Mouse (Mus musculus): Measurements from ENCODE around the gene Arhgap23.

Arhgap23 gene

DNA sequence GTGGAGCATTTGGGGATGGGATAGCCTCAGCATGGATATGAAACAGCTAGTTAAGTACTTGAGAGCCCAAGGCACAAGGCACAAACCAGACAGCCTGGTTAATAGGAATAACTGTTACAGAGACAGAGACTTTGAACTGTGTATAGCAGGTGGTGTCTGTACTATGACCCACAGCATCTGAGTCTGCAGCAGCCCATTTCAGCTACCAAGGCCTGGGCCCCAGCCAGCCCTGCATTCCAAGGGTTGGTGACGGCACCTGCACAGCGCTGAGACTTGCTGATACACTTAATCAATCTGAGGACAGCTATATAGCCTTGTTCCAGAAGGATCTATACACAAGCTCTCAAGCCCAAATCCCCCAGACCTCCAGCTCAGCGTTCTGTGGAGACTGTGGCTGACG, 82.2 kb downstream of the Arhgap23 start:
- intact Hi-C loops (cut with DNase I): no loop called here

DNA sequence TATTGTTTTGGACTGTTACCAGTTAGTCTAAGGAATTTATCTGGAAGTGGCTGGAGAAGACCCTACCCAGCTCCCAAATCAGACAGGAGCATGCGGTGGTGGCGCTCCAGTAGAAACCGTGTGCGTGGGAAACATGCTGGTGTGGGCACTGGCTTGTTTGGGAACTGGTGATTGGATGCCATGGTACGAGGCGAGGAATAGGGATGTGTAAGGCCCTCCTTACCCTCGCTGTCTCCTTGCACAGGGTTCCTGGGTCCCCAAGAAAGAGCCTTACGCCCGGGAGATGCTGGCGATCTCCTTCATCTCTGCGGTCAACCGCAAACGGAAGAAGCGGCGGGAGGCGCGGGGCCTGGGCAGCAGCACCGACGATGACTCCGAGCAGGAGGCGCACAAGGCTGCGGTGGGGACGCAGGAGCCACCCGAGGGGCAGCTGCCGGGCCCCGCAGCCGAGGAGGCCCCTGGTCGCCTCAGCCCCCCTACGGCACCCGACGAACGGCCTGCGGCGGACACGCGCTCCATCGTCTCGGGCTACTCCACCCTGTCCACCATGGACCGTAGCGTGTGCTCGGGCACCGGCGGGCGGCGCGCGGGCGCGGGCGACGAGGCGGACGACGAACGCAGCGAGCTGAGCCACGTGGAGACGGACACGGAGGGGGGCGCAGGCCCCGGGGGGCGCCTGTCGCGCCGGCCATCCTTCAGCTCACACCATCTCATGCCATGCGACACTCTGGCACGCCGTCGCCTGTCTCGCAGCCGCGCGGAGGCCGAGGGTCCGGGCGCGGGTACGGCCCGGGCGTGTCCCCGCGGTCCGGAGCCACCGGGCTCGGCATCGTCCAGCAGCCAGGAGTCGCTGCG, 84.8 kb downstream of the Arhgap23 start, which contains the start of gene 4933428G20Rik:
4933428G20Rik (minus strand) TSS at position 476 of the 855 bp plus-strand sequence.
- intact Hi-C loops (cut with DNase I): no loop called here

DNA sequence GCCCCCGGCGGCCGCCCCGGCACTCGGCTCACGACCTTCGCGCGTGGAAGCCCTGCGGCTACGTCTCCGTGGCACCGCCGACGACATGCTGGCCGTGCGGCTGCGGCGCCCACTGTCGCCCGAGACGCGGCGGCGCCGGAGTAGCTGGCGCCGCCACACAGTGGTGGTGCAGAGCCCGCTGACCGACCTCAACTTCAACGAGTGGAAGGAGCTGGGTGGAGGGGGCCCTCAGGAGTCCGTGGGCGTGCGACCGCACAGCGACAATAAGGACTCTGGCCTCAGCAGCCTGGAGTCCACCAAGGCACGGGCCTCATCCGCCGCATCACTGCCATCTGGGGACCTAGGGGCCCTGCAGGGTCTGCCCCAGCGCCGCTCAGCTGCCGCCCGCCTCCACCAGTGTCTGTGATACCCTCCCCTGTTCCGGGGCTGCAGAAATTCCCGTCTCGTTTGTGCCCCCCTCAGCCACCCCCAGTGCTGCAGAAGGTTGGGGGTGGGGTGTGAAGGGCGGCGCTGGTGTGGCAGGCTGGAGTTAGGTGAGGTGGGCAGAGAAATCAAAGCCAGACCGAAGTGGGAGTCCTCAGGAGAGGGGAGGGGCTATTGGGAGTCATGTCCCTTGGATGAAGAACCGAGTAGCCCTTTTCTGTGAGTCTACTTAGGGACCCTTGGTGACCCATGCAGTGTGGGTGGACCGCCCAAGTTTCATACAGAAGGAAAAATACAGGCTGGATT, 85.6 kb downstream of the Arhgap23 start:
- intact Hi-C loops (cut with DNase I): no loop called here

DNA sequence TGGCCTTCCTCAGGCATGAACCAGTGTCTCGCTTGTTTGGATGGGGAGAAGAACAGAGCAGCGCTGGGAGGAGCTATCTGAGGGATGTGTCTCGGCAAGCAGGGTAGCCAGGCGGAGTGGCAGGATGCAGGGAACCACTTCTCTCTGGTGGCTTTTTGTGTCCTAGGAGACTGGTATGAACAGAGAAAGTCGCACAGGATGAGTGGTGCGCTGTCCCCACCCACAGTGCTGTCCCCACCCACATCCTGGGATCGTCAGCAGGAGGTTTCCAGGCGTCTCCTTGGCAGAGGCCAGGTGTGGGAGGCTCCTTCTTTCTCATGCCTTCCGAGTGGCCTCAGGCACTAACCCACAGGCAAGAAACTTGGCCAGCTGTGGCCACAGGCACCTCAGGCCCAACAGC, 87.0 kb downstream of the Arhgap23 start:
- intact Hi-C loops (cut with DNase I): no loop called here

DNA sequence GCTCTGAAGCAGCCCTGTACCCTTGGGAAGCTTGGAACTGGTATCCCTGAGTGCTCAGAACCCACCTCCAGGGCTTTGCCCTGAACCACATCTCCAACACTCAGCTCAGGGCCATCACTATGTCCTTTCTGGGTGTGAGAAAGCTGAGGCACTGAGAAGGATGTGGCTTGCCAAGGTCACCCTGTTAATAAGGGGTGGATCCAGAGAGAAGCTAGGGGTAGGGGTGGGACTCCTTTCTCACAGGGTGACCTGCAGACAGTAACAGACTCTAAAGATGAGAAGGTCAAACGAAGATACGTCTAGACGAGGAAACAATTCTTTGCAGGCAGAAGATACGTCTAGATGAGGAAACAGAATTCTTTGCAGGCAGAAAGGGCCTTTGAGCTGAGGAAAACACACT, 87.5 kb downstream of the Arhgap23 start:
- intact Hi-C loops (cut with DNase I): no loop called here

DNA sequence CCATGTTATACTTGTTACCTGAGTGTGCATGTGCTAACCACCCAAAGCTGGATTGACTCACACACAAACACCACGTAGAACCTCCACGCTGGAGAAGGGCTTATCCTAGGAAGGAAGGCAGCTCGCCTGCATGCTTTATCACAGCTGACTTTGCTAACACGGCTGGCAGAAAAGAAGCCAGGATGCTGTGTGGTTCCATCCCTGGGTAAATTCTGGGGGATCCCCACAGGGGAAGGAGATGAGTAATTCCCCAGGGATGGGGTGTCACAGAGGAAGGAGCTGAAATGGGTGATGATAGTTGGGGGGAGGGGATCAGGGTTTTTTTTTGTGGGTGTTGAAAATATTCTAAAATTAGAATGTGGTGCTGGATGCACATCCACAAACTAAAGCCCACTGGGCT, 90.5 kb downstream of the Arhgap23 start:
- intact Hi-C loops (cut with DNase I): no loop called here

DNA sequence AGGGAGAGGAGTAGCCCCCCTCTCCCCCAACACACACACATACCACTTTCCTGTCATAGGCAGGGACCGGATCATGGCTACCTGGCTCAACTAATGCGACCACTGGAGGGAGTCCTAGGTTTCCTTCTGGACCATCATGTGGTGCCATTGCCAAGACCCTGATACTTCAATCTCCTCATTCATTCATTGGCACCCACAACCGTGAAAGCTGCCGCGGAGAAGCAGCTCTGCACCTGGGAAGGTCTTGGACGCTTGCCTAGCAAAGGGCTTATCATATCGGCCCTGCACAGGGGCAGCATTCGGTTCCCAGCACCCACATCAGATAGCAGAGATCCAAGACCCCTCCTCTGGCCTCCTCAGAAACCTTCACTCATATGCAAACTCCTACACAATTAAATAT, 91.0 kb downstream of the Arhgap23 start:
- intact Hi-C loops (cut with DNase I): no loop called here

DNA sequence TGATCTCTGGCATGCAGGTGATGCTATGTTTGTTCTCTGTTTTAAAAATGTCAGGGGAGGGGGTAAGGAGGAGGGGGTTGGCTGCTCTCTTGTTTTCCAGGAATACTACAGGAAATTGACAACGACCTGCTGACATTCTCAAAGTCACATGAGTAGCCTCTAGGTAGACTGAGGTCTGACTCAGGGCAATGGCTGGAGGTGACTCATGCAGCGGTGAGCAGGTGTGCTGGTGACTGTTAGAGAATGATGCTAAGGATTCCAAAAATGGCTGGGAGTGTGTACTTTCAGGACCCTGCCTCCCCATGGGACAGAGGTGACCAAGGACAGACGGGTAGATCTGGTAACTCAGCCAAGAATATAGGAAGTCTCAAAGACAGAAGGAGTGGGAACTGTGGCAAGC, 92.9 kb downstream of the Arhgap23 start:
- intact Hi-C loops (cut with DNase I): no loop called here

DNA sequence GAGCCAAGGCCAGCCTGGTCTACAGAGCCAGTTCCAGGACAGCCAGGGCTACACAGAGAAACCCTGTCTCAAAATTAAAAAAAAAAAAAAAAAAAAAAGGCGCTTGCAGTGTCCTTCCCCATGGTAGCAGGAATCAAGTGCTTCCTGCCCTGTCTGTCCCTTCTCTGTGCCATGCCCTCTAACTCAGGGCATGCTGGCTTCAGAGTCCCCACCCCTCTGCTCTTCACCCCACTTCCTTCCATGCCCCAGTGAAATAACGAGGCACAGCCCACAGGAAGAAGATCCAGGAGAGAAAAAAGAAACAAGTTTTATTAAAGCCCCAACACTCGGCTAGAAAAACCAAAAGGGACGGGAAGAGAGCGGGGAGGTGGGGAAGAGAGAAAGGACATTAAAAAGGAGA, 93.7 kb downstream of the Arhgap23 start:
- intact Hi-C loops (cut with DNase I): no loop called here

DNA sequence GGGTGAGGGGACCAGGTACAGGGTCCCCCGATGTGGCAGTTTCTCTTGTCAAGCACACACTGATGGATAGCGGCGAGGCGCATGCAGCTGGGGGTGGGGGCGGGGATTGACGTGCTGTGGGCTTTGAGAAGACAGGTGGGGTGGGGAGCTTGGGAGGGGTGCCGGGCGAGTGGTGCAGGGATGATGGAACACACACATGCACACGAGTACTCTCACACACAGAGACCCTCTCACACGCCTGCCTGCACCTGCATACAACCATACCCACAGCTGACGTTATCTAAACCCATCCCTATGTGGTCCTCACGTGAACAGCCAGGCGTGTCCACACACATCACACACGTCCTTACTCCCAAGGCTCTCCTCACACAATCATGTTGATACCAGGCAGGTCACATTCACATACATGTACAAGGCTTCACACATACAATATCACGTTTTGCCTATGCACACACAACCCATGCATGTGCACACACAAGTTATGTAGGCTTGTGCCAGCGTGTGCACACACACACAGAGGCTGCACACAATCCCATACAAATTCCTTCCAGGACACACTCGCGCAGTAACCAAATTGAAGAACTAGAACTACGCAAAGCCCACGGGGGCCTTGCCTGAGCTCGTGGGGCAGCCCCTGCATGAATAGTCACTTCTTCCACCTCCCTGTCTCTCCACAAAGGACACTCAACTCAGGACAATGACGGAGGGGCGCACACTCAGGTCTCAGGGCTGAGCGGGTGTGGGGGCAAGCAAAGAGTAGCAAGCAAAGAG, 94.6 kb downstream of the Arhgap23 start:
- intact Hi-C loops (cut with DNase I): no loop called here

DNA sequence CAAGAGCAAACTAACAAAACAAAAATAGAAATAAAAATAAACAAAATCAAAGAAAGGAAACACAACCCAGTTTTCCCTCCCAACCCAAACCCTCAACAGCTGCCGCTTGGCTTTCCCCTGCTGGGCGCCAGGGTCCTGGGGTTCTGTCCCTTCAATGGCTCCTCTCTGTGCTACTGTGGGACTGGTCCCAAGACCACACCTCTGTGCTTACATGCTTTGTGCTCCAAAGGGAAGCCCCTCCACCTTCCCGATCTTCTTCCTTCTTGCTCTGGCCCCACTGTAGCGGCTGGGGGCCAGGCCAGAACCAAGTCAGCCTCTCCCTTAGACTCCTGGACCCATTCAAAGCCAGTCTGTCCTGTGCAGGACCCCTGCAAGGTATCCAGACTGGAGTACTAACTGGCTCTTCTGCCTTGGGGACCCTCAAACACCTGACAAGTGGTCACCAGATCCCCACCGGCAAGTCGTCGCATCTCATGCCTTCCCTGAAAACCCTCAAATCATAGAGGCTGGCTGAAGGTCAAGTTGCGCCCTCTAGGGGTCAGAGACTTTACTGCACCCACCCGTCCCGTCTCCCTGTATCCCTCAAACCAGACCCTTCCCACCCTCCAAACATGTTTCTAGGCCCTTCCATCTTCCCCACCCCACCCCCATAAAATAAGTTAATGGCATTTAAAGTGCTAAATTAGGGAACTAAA, 95.8 kb downstream of the Arhgap23 start:
- intact Hi-C loops (cut with DNase I): no loop called here

DNA sequence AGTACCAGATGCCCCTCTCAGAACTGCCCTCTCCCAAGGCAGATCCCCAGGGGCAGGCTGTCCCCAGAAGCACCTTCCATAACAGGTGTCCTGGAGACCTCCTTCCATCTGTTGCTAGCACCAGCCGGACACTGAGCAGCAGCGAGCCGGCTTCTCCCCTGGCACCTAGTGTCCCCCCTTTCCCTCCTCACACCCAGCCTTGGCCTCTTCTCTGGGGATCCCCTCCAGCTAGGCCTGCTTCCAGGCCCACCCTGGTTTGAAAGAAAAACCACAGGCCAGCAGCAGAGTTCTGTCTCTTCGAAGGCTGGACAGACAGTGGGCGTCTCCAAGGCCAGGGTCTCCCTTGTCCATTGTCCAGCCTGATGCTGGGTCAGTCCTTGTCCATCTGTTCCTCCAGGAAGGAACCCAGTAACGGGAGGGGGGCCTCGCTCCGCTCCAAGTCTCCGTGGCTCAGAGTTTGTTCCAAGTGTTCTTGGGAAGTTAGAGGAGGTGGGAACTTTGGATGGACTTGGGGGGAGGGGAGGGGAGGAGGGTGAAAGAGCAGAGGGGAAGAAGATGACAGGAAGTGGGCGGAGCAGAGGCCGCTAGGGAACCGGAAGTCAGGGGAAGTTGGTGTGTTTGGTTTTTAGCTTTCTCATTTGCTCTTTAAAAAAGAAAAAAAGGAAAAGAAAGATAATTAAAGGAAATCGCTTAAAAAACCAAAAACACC, 96.5 kb downstream of the Arhgap23 start:
- intact Hi-C loops (cut with DNase I): no loop called here

DNA sequence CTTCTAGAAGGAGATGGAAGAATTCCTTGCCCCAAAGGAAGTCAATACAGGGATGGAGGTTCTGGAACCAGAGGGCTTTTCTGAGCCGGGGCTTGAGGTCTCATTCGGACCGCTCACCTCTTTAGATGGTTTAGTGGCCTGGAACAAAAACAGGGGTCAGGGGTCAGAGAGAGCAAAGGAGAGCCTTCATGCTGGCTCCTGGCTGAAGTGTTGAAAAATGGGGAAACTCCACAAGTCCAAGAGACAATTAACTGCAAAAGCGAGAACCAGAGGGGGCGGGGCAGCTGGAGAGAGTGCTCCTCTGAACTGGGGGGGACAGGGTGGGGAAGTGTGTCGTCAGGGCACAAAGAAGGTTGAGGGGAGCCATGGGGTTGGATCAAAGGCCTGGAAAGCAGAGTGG, 97.2 kb downstream of the Arhgap23 start:
- intact Hi-C loops (cut with DNase I): no loop called here

DNA sequence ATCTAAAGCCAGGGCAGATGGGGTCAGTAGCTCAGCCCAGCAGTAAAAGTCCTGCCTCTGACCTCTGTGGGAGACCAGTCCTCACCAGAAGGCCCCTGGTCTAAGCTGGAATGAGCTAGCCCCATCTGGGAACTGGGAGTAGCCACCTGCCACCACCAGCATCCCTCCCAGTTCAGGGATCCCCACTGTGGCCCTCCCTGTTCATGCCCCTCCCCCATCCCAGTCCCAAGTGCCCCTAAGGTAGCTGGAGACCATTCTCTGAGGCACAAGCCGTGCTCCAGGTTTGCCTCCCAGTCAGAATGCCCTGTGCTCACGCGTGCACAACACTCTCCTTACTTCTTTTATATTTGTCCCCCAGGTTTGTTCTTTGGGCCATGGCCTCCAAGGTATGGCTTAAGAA, 97.7 kb downstream of the Arhgap23 start:
- intact Hi-C loops (cut with DNase I): no loop called here

DNA sequence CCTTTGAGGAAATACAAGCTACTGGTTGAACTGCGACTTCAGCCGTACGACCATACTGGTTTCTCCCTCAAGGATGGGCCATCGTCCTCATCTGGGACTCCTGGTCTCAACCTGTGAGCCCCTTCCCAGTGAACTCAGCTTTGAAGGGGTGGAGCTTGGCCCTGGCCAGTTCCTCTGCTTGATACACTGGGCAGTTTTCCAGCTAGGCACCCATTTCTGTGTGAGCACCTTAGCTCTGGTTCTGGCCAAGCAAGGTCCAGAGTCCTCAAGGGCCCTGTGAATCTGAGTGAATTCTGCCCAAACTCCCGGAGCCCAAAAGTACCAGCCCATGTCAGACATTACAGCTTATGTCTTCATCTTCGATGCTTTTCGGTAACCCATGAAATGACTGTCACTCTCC, 105.2 kb downstream of the Arhgap23 start:
- intact Hi-C loops (cut with DNase I): no loop called here

DNA sequence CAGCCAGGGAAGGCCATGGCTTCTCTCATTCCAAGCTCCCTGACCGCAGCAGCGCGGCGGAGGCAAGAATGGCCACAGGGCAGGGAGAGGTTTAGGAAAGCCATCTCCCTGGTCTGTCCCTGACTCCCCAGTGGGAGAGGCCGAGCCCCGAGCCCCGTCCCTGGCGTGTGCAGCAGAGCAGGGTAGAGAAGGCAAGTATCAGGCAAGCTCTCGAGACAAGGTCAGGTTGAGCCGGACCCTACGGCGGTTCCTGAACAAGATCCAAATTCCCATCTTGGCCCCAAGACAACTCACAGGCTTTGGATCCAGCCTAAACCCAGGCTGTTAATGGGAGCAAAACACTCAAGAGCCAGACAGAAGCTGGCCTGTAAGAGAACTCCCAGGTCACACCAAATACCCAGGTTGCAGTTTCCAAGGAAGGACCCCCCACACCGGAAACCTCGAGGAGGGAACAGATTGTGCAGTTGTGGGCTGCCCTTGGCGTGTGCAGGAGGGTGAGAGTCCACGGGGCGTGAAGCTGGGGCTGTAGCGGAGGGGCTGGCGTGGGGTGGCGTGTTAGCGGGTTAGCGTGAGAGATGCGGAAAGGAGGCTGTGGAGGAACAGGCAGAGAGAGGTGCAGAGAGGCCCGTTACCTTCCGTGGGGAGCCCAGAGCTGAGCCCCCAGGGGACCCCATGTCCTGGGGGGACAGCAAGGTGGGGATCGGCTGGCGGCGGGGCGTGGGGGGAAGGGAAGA, 106.6 kb downstream of the Arhgap23 start:
- intact Hi-C loops (cut with DNase I): no loop called here

DNA sequence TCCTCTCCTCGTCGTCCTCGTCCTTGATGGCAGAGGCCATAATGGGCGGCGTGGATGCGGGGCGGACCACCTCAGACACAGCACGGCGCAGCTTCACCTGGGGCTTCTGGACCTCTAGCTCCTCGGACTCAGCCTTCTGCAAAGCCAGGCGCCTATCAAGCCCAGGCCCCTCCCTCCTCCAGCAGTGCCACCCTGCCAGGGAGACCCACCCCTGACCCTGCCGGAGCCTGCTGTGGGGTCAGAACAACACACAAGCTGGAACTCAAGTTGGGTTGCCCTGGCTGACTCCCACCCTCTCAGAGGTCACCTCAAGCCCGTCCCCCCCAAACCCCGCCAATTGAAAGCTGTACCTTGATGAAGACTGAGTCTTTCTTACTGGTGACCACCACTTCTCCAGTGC, 107.8 kb downstream of the Arhgap23 start:
- intact Hi-C loops (cut with DNase I): no loop called here

DNA sequence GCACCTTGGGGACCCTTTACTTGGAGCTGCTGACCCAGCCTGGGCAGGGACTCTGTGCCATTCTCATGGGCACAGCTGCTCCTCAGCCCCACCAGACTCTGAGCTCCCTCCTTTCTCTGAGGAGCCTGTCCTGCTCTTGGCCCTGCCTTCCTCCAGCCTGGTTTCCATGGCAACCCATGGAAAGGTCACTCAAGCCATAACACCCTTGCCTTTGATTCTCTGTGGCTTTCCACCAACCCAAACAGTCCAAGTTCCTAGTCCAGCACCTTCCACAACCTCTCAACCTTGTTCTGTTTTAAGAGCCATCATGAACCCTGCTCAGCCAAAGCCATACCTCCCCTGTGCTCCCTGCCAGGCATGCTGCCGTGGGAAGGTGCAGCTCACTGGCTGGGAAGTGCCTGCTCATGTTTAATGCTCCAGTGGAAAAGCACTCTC, 108.5 kb downstream of the Arhgap23 start:
- intact Hi-C loops (cut with DNase I): no loop called here

DNA sequence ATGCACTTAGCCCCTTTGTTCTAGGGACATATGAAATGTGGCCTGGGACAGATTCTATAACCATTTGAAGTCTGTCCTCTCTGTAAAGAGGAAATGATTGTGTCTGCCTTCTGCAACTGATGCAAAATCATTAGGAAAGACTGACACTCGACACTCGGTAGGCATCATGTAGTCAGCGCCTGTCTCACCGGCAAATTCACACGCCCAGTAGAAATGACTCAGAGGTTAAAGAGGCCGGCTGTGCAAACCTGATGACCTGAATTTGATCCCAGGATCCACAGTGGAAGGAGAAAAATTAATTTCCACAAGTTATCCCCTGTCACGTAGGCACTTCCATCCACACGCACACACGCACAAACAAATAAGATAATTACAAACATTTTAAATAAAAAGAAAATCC, 109.0 kb downstream of the Arhgap23 start:
- intact Hi-C loops (cut with DNase I): no loop called here

DNA sequence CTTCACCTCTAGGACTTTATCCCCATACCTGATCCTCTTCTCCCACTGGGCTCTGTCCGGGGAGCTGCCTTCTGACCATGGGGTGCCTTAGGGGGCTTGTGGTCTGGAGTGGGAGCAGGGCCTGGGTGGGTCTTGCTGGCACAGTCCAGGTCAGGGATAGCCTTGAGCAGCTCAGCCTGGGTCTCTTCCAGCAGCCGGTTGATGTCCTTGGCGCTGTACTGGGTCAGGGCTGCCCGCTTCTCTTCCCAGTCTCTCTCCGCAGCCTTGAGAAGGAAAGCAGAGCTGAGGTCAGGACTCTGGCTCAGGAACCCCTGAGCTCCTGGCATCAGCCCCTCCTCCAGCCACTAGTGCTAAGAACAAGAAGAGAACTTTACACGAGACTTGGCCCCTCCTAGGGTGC, 110.0 kb downstream of the Arhgap23 start:
- intact Hi-C loops (cut with DNase I): loop anchor here (5.0 kb wide), 1 partner anchor 37 kb away; no protein-coding TSS in a partner anchor
